7 mouse cellular contexts compared by ENCODE assay signal in the genomic region with DNA sequence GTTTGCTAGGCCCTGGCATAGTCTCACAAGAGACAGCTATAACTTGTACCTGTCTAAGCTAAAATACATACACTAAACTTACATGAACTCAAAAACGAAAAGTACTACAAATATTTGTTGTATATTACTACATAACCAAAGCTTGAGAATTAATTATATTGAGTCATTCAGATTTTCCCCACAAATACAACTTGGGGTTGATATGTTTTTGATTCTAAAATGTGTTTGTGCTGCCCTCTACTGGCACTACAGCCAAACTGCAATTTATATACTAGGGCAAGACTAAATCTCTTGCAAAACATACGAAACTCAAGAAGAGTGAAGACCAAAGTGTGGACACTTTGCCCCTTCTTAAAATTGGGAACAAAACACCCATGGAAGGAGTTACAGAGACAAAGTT. TPM values are rescaled to one million over a fixed set of nuclear protein-coding genes. Genes with fewer than 3 reads are reported as not detected.
DNase-seq lines count a peak whose midpoint lies in the region.
"Not testable (repeated sequence)": the region's sequence is repeated elsewhere in the genome, so short reads cannot be mapped to it uniquely, and the experiment has no call there.

No protein-coding gene starts in this region.

- not testable (repeated sequence) for H3K4me3 ChIP-seq in hindbrain, embryonic 10.5 days

- WGBS in hindbrain, embryonic 10.5 days: 36% methylated on average over 2 of the region's 2 CpGs

- not testable (repeated sequence) for H3K9me3 ChIP-seq in hindbrain, embryonic 10.5 days

- H3K27ac ChIP-seq in hindbrain, embryonic 10.5 days: not testable (repeated sequence)

- DNase-seq in NIH3T3 (ENCODE audit: low read depth): peak; percentile 82
- peak; percentile 23 to 40 for DNase-seq in cerebellum, adult 18-20 months
- DNase-seq in fibroblast of lung, adult 2 months (ENCODE audit: low read depth): peak; percentile 27
- DNase-seq in hindbrain, embryonic 10.5 days (ENCODE audit: low spot score): peak; percentile 10
- DNase-seq in layer of hippocampus, adult 9-10 months (ENCODE audit: low spot score): peak; percentile 43
- peak; percentile 35 for DNase-seq in lung, postnatal 10 days
- peak; percentile 23 for DNase-seq in retina, adult 2 months (ENCODE audit: low read depth, low spot score)

- peaks cover 25% of the 10 kb centered on the region for H3K36me3 ChIP-seq in hindbrain, embryonic 10.5 days

- H3K27me3 ChIP-seq in hindbrain, embryonic 10.5 days (ENCODE audit: insufficient read depth, poor library complexity, severe bottlenecking): not testable (repeated sequence)

- not testable (repeated sequence) for H3K4me1 ChIP-seq in hindbrain, embryonic 10.5 days (replicated peaks)

RNA-seq across cellular contexts. Expression of a gene that starts 19.4 kb away (rescaled TPM):
- polyA plus RNA-seq in hindbrain, embryonic 10.5 days (2016; fragmentation: Nextera tagmentation; extraction: Ambion mirVana): 23.9 and 24.6 TPM in 2 replicates

Comparison
In these comparisons a context has a peak if more than half of its experiments do, and no peak if none do; other contexts are left out.
1. DNase-seq: peak in every context shown above with its lines; median percentile 82 in NIH3T3; 43 in layer of hippocampus, adult 9-10 months; 35 in lung, postnatal 10 days; 32 in cerebellum, adult 18-20 months; 27 in fibroblast of lung, adult 2 months; 23 in retina, adult 2 months; 10 in hindbrain, embryonic 10.5 days.